Mouse (Mus musculus) forebrain, embryonic 14.5 days (tissue): ENCODE measurements around the gene Dmwd. TPM values are rescaled to one million over a fixed set of nuclear protein-coding genes. Genes with fewer than 3 reads are reported as not detected.

Source experiments
- ATAC-seq: fragments of 200-750 bp; cut with Nextera tagmentation; 2 replicates; pipeline ENCODE4 v1.8.0; 2017; ENCODE audit warnings: mild to moderate bottlenecking, moderate library complexity
- DNase-seq: peaks from one replicate; pipeline ENCODE4 v3.0.0-alpha.2; 2015; ENCODE audit warnings: low spot score
- H3K27ac ChIP-seq: fragments of 300-500 bp; sonication (generic); 2 replicates; pipeline ENCODE4 v1.5.1; 2014; ENCODE audit warnings: low read depth, mild to moderate bottlenecking, control low read depth, low read length, moderate library complexity
- H3K27me3 ChIP-seq: fragments of 300-500 bp; sonication (generic); replicated peaks from 2 replicates; pipeline ENCODE4 v1.6.1; 2014; ENCODE audit warnings: low read length, control low read depth, mixed read lengths; ENCODE audit not compliant: control insufficient read depth, insufficient read depth
- H3K36me3 ChIP-seq: fragments of 300-500 bp; sonication (generic); 2 replicates; pipeline ENCODE4 v1.6.1; 2014; ENCODE audit warnings: low read length, control low read depth; ENCODE audit not compliant: control insufficient read depth, insufficient read depth
- H3K4me1 ChIP-seq: fragments of 300-500 bp; sonication (generic); 2 replicates; pipeline ENCODE4 v1.6.1; 2014; ENCODE audit warnings: antibody characterized with exemption, low read length, control low read depth; ENCODE audit not compliant: control insufficient read depth, insufficient read depth
- H3K4me2 ChIP-seq: fragments of 300-500 bp; sonication (generic); 2 replicates; pipeline ENCODE4 v1.6.1; 2014; ENCODE audit warnings: mild to moderate bottlenecking, control low read depth, low read length
- H3K4me3 ChIP-seq: fragments of 300-500 bp; sonication (generic); 2 replicates; pipeline ENCODE4 v1.5.1; 2014; ENCODE audit warnings: low read depth, low read length, control low read depth
- H3K9ac ChIP-seq: fragments of 300-500 bp; sonication (generic); 2 replicates; pipeline ENCODE4 v1.6.1; 2014; ENCODE audit warnings: mild to moderate bottlenecking, low read length, control low read depth, moderate library complexity
- H3K9me3 ChIP-seq: fragments of 300-500 bp; sonication (generic); replicated peaks from 2 replicates; pipeline ENCODE4 v1.6.1; 2016; ENCODE audit warnings: low read length, control low read depth, mixed read lengths; ENCODE audit not compliant: control insufficient read depth
- WGBS: fragments of 180-500 bp; shearing (Covaris S2); extraction: QIAGEN DNeasy Blood & Tissue Kit; methylation state at CpG from one replicate; pipeline ENCODE4 v1.1.7; 2014; 5-methylcytosine and 5-hydroxymethylcytosine counted together
- polyA plus RNA-seq: library from polyadenylated mRNA; unstranded; fragments of >200 nt; fragmentation: Nextera tagmentation; extraction: Ambion mirVana; gene quantifications from 2 replicates; pipeline ENCODE4 v1.2.1, GENCODE M21; 2014

The Dmwd gene
- polyA plus RNA-seq: 28.0 and 29.1 TPM in 2 replicates

DNA sequence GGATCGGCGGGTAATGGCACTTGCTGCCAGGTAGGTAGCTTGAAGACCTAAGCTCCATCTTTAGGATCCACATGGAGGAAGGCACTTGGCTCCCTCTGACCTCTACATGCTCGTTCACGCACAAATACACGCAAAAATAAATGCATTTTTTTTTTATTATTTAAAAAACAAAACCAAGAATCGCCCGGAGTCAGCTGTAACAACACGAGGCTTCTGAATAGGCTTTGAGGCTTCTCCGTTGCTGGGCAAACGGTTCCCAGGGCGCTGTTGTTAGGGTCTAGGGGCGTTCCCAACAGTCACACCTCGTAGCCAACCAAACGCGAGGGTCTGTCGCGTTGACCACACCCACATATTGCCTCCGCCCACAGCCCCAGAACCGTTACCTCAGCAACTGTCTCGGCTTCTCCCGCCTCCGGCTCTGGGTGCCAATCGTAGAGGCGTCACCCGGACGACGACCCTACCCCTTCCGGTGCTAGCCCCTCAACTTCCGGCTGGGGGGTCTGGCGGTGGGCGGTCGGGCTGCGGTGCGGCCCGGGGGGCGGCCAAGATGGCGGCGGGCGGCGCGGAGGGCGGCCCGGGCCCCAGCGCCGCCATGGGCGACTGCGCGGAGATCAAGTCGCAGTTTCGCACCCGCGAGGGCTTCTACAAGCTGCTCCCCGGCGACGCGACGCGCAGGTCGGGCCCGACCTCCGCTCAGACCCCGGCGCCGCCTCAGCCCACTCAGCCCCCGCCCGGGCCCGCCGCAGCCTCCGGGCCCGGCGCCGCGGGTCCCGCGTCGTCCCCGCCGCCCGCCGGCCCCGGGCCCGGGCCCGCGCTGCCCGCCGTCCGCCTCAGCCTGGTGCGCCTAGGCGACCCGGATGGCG is at the start of gene Dmwd:
Gene Dmwd, plus strand, starts transcription at position 505 of the 863 bp plus-strand sequence.
- peak; percentile 100 for DNase-seq
- peak within 1 kb of the TSS; percentile 78 for H3K27ac ChIP-seq
- peaks cover 34% of the 10 kb centered on the region for H3K36me3 ChIP-seq
- no peaks in the 10 kb centered on the region for H3K9me3 ChIP-seq
- H3K4me1 ChIP-seq: peaks cover 11% of the 10 kb centered on the region
- WGBS: 2% methylated on average over 64 of the region's 91 CpGs
- peak within 1 kb of the TSS; percentile 98 for H3K9ac ChIP-seq
- peak within 1 kb of the TSS; percentile 91 for H3K4me2 ChIP-seq
- no peaks in the 10 kb centered on the region for H3K27me3 ChIP-seq
- peak within 1 kb of the TSS; percentile 97 for H3K4me3 ChIP-seq
- peak; percentile 99 for ATAC-seq

- Histone ChIP-seq H3K9ac (no peak overlapping the region), H3K4me2 (no peak overlapping the region), H3K27me3 (peaks cover 8% of the 10 kb centered on the region), H3K4me3 (no peak overlapping the region), H3K4me1 (peaks cover 4% of the 10 kb centered on the region; the same call in 1 of the 2 replicates), H3K9me3 (no peaks in the 10 kb centered on the region), H3K36me3 (peaks cover 45% of the 10 kb centered on the region), H3K27ac (no peak overlapping the region)
- DNase-seq (no peak), ATAC-seq (no peak)
Observed at GRCm38 (mm10) chr7:19028067-19028466, 48.0 kb upstream of the Dmwd start.

DNA sequence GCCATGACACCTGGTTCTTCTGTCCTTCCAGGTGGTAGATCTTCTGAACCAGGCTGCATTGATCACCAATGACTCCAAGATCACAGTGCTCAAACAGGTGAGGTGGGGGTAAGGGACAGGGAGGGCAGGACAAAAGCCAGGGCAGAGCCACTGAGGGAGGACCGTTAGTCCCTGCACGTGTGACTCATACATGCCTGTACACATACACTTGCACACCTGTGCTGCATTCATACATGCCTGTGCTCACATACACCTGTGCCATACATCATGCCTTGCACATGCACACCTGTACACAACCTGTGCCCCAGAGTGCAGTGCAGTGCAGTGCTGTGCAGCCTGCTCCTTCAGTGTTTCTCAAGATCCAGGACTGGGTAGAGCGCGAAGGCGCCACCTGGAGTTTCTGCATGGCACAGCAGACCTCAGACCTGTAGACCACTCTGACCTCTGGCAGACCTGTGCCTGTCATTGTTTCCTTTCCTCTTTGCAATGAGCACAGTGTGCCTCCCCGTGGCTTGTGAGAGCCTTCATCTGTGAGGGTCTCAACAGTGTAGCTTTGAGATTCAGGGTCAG is 46.9 kb upstream of the Dmwd start:
- Histone ChIP-seq H3K9me3 (no peaks in the 10 kb centered on the region), H3K4me2 (no peak overlapping the region), H3K9ac (no peak overlapping the region), H3K27me3 (no peaks in the 10 kb centered on the region), H3K27ac (no peak overlapping the region), H3K4me3 (no peak overlapping the region), H3K4me1 (peaks cover 4% of the 10 kb centered on the region; the same call in 1 of the 2 replicates), H3K36me3 (peaks cover 53% of the 10 kb centered on the region)
- WGBS: 68% methylated on average over 6 of the region's 6 CpGs
- DNase-seq (peak; percentile 57), ATAC-seq (0 out of 2 replicates have a peak, but pooled peaks have one; percentile 10)

DNA sequence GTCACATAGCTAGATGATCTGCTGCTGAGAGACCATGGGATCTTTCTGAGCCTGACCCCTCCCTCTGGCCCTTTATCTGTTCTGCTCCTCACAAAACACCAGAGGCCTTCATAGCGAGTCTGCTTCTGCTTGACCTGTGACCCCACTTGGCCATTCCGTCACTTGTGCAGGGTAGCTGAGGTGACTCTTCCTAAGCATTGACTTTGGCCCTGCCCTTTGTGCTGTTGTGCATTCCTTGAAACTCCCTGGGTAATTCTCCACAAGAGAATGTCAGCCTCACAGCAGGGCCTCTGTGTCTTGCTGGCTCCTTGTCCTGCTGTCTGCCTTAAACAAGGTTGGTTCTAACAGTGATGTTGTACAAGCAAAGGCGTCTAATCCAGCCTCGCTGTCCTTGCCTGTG is 44.4 kb upstream of the Dmwd start:
- no peak overlapping the region for H3K4me3 ChIP-seq
- WGBS: 85% methylated on average over 4 of the region's 4 CpGs
- no peak for ATAC-seq

DNA sequence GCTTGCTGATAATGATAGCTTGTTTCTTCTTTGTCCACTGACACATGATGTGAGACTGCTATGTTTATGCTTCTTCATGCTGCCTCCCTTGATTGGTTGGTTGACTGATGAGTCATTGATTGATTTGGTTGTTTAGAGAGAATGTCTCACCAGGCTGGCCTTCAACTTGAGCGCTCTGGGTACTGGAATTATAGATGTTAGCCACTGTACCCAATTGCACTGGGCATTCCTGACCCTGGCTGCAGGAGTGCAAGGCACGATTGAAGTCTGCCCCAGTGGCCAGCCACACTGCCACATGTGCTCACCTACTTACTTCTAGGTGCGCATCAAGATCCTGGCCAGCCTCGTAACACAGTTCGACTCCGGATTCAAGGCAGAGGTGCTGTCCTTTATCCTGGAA is 31.4 kb upstream of the Dmwd start:
- Histone ChIP-seq H3K27ac (no peak overlapping the region), H3K36me3 (peaks cover 100% of the 10 kb centered on the region), H3K27me3 (no peaks in the 10 kb centered on the region), H3K4me2 (no peak overlapping the region), H3K9ac (no peak overlapping the region), H3K4me3 (no peak overlapping the region), H3K4me1 (no peaks in the 10 kb centered on the region), H3K9me3 (no peaks in the 10 kb centered on the region)
- WGBS: 98% methylated on average over 6 of the region's 6 CpGs
- DNase-seq (no peak), ATAC-seq (no peak)

More for the DNA sequence above, 44.4 kb upstream of the Dmwd start:
- Histone ChIP-seq H3K27me3 (no peaks in the 10 kb centered on the region), H3K4me1 (no peaks in the 10 kb centered on the region), H3K9ac (no peak overlapping the region), H3K27ac (no peak overlapping the region), H3K36me3 (peaks cover 77% of the 10 kb centered on the region), H3K4me2 (no peak overlapping the region), H3K9me3 (no peaks in the 10 kb centered on the region)
- no peak for DNase-seq

DNA sequence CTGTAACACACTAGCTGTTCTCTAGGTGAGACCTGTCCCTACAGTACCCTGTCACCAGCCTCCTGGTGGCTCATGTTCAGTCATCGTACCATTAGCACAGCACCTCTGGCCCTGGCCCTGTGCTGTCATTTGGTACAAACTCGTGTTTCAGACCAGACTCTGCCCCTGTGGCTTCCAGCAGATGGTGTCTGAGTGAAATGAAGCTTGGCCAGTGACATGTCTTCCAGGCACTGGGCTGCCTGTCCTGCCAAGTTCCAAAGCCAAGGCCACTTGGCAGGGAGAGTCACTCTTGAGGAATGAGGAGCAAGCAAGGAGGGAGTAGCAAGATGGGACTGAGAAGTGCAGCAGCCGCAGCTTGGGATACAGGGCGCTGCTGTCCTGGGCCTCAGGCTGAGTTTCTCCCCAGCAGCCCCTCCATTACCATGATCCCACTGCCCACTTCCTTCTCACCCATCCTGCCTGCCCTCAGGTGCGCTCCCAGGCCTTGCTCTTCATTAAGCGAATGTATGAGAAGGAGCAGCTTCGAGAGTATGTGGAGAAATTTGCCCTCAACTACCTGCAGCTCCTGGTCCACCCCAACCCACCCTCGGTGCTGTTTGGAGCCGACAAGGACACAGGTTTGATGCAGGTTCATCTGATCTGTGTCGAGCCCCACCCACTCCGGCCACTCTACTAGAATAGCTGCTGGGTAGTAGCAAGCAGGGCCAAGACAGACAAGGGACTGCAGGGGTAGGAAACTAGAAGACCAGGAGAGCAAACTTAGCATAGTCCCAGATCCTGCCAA is 29.5 kb upstream of the Dmwd start:
- Histone ChIP-seq H3K4me1 (no peaks in the 10 kb centered on the region), H3K4me3 (no peak overlapping the region), H3K27me3 (no peaks in the 10 kb centered on the region), H3K4me2 (no peak overlapping the region), H3K27ac (no peak overlapping the region), H3K9ac (no peak overlapping the region), H3K36me3 (peaks cover 100% of the 10 kb centered on the region), H3K9me3 (no peaks in the 10 kb centered on the region)
- WGBS: 95% methylated on average over 11 of the region's 11 CpGs
- DNase-seq: no peak
- no peak for ATAC-seq

GRCm38 (mm10) chr7:19048006-19048527 is 28.0 kb upstream of the Dmwd start:
- Histone ChIP-seq H3K4me3 (no peak overlapping the region), H3K27ac (no peak overlapping the region), H3K27me3 (no peaks in the 10 kb centered on the region), H3K9ac (no peak overlapping the region), H3K36me3 (peaks cover 92% of the 10 kb centered on the region), H3K9me3 (no peaks in the 10 kb centered on the region), H3K4me2 (no peak overlapping the region), H3K4me1 (no peaks in the 10 kb centered on the region)
- DNase-seq (no peak), ATAC-seq (no peak)
- 91% methylated on average over 14 of the region's 14 CpGs for WGBS

DNA sequence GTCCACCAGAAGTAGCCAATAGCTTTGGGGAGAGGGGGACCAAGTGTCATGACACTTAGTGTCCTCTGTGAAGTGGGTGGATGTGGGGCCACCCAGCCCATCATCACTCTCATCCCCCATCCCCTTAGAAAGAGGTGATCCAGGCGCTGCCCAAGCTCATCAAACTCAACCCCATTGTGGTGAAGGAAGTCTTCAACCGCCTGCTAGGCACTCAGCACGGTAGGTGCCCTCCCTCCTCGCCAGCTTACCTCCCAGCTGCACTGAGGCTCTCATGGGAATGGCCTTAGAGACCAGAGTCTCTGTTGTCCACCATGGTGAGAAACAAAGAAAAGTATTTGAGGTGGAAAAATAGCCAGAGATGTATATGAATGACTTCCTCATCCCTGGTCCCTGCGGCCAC is 26.8 kb upstream of the Dmwd start:
- ATAC-seq: no peak

More for the DNA sequence above, 26.8 kb upstream of the Dmwd start:
- Histone ChIP-seq H3K9ac (no peak overlapping the region), H3K36me3 (peaks cover 81% of the 10 kb centered on the region), H3K9me3 (no peaks in the 10 kb centered on the region), H3K27me3 (no peaks in the 10 kb centered on the region), H3K4me3 (no peak overlapping the region), H3K4me2 (no peak overlapping the region), H3K27ac (no peak overlapping the region), H3K4me1 (no peaks in the 10 kb centered on the region)
- DNase-seq: no peak
- WGBS: 89% methylated on average over 5 of the region's 5 CpGs
